33 mouse cellular contexts compared by ENCODE assay signal in genomic region chr5:36257008-36257407, GRCm38 (mm10). TPM values are rescaled to one million over a fixed set of nuclear protein-coding genes. Genes with fewer than 3 reads are reported as not detected.
"Had no signal": no experiment of that assay in that cellular context is flagged by ENCODE, and none has a peak within 500 bp of the region (broad histone marks: within the 10 kb centered on the region; RNA-seq: fewer than 3 reads in every experiment).

No protein-coding gene starts in this region.

- H3K9me3 ChIP-seq: embryonic facial prominence, embryonic 10.5 days; embryonic facial prominence, embryonic 12.5 days; embryonic facial prominence, embryonic 13.5 days; embryonic facial prominence, embryonic 15.5 days; forebrain, embryonic 10.5 days; forebrain, embryonic 12.5 days; forebrain, embryonic 13.5 days; forebrain, embryonic 15.5 days had no signal

- ATAC-seq: forebrain, embryonic 13.5 days; forebrain, embryonic 14.5 days; forebrain, embryonic 15.5 days; forebrain, embryonic 16.5 days; forebrain, postnatal 0 days had no signal

- H3K4me2 ChIP-seq: embryonic facial prominence, embryonic 12.5 days; embryonic facial prominence, embryonic 13.5 days; embryonic facial prominence, embryonic 15.5 days; forebrain, embryonic 12.5 days; forebrain, embryonic 13.5 days; forebrain, embryonic 15.5 days had no signal

- H3K27ac ChIP-seq: embryonic facial prominence, embryonic 10.5 days; embryonic facial prominence, embryonic 12.5 days; embryonic facial prominence, embryonic 13.5 days; embryonic facial prominence, embryonic 15.5 days; forebrain, embryonic 10.5 days; forebrain, embryonic 12.5 days; forebrain, embryonic 13.5 days; forebrain, embryonic 15.5 days; gastrocnemius, adult 2 months; heart, adult 2 months had no signal

- H3K4me3 ChIP-seq: embryonic facial prominence, embryonic 10.5 days; embryonic facial prominence, embryonic 12.5 days; embryonic facial prominence, embryonic 13.5 days; embryonic facial prominence, embryonic 15.5 days; erythroblast, embryonic 14.5 days; forebrain, embryonic 10.5 days; forebrain, embryonic 12.5 days; forebrain, embryonic 13.5 days; forebrain, embryonic 15.5 days; gastrocnemius, adult 2 months; heart, adult 2 months had no signal

- H3K9ac ChIP-seq: embryonic facial prominence, embryonic 12.5 days; embryonic facial prominence, embryonic 13.5 days; embryonic facial prominence, embryonic 15.5 days; forebrain, embryonic 12.5 days; forebrain, embryonic 13.5 days; forebrain, embryonic 15.5 days; forebrain, postnatal 0 days had no signal

- H3K27me3 ChIP-seq: embryonic facial prominence, embryonic 12.5 days; embryonic facial prominence, embryonic 13.5 days; embryonic facial prominence, embryonic 15.5 days; forebrain, embryonic 12.5 days; forebrain, embryonic 13.5 days; forebrain, embryonic 15.5 days had no signal

- H3K36me3 ChIP-seq: embryonic facial prominence, embryonic 10.5 days; embryonic facial prominence, embryonic 12.5 days; embryonic facial prominence, embryonic 13.5 days; embryonic facial prominence, embryonic 15.5 days; forebrain, embryonic 10.5 days; forebrain, embryonic 12.5 days; forebrain, embryonic 15.5 days had no signal

- DNase-seq: cerebellum, adult 8-10 months; cerebellum, adult 9-10 months; cerebellum, adult 9-11 months; cerebellum, postnatal 10 days; cerebellum, postnatal 14 days; cerebellum, postnatal 25 days; cerebellum, postnatal 36 days; embryo, embryonic 11 days; forebrain, postnatal 0 days; gastrocnemius, adult 2 months; gastrocnemius, postnatal 10 days; gastrocnemius, postnatal 14 days; gastrocnemius, postnatal 25 days; gastrocnemius, postnatal 36 days; heart, adult 11 months; heart, adult 18-20 months; heart, adult 2 months had no signal

RNA-seq across cellular contexts. Expression of gene Psapl1, which starts 53.2 kb away (rescaled TPM):
- total RNA-seq: common myeloid progenitor, adult 5-6 weeks; forebrain, postnatal 0 days; gastrocnemius, adult 2 months; gastrocnemius, adult 8-10 months; gastrocnemius, postnatal 10 days; gastrocnemius, postnatal 14 days; gastrocnemius, postnatal 25 days; gastrocnemius, postnatal 36 days; granulocyte monocyte progenitor cell, adult 5-6 weeks; heart, adult 18-20 months; heart, adult 2 months had no signal
- polyA plus RNA-seq: cortical plate, adult 2 months; erythroblast, embryonic 14.5 days; forebrain, embryonic 14.5 days; forebrain, postnatal 0 days; frontal cortex, adult 2 months had no signal
